Mouse (Mus musculus) regulatory T cell (primary cell): ENCODE measurements around the gene Dnajb8.

Source experiments
- in situ Hi-C: fragments of 300-600 bp; cut with MboI, MseI; formaldehyde crosslinking; loops from one replicate; pipeline ENCODE4 v1.15.1; 2025; ENCODE audit warnings: high pct_unique_total_duplicates

Dnajb8 gene

GRCm38 (mm10) chr6:88221968-88222367 is at the start of gene Dnajb8:
Gene Dnajb8 (plus strand): TSS chr6:88222268.
- in situ Hi-C loops, result no loop called here

DNA sequence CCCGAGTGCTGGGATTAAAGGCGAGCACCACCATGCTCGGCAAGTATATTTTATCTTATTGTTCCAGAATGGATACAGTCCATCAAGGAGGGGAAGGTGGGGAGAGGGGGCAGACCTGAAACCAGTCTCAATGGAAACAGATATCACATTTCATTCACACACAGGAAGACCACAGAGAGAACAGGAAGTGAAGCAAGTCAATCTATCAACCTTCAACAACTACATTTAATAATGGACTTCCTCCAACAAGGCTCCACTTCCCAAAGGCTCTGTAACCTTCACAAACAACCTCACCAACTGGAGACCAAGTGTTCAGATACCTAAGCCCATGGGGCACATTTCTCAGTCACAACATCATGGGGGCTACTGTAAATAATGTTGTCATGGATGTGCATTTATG is 47.9 kb upstream of the Dnajb8 start:
- in situ Hi-C loops, result no loop called here

DNA sequence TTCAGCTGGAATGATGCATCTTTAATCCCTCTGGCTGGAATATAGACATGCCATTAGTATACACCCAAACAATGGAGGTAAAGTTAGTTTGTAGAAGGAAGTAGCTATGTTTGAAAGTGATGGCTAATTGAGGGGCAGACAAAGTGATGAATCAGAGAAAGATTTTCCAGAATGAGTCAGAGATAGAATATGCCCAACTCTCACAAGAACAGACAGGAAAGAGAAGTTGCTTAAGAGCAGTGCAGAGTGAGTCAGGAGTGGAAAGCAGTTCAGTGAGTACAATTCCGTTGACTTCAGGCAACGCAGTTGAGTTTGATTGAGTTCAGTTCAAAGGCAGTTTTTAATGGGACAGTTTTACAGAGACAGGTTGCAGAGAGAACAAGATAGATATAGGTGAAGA is 47.4 kb upstream of the Dnajb8 start:
- in situ Hi-C loops, result no loop called here

DNA sequence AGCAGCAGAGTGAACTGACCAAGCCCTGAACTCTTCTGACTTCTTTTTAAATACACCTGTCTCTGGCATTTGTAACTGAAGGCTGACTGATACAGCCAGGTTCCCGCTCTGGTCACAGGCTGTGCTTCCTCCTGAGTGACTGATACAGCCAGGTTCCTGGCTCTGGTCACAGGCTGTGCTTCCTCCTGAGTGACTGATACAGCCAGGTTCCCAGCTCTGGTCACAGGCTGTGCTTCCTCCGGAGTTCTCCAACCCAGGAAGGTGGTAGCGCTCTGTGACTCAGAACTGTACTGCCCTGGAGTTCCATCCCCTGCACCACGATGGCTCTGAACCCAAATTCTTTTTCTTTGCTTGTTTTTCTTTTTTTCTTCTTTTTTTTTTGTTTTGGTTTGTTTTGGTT is 37.4 kb upstream of the Dnajb8 start:
- in situ Hi-C loops, result no loop called here

DNA sequence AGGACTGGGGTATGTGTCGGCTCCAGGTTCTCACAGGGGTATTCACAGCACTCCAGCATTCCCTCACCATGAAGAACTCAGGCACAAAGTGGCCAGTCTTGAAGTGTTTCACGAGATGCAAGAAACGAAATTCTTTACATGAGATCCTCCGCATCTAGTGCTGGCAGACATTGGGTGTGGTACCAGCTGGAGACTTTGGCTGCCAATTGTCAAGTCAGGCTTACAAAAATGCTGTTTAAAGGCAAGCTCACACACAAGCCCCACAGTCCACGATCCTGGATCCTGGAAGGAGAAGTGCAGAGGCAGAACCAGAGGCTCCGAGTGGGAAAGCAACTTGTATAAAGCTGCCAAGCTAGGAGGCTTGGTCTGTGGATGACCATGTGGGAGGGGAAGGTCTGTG is 33.9 kb upstream of the Dnajb8 start:
- in situ Hi-C loops, result no loop called here

- in situ Hi-C loops, result no loop called here
These were observed 32.6 kb upstream of the Dnajb8 start for GRCm38 (mm10) chr6:88189312-88190042.

DNA sequence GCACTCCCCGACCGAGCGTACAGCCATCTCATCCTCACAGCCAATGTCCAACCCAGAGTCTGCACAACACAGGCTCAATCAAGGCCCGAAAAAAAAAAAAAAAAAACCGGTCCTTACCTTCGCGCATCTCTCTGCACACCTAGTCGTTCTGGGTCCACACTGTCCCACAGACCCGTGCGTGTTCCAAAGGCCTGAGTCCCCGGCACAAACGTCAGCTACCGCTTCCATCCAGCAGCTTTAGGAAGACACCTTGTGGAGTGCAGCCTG is 32.1 kb upstream of the Dnajb8 start:
- in situ Hi-C loops, result no loop called here

- in situ Hi-C loops, result no loop called here
These were observed 31.6 kb upstream of the Dnajb8 start for GRCm38 (mm10) chr6:88190310-88191023.

GRCm38 (mm10) chr6:88191024-88191365 is 31.1 kb upstream of the Dnajb8 start:
- in situ Hi-C loops, result no loop called here

GRCm38 (mm10) chr6:88191411-88192070 is 30.5 kb upstream of the Dnajb8 start:
- in situ Hi-C loops, result no loop called here

GRCm38 (mm10) chr6:88192756-88193155 is 29.3 kb upstream of the Dnajb8 start:
- in situ Hi-C loops, result no loop called here

DNA sequence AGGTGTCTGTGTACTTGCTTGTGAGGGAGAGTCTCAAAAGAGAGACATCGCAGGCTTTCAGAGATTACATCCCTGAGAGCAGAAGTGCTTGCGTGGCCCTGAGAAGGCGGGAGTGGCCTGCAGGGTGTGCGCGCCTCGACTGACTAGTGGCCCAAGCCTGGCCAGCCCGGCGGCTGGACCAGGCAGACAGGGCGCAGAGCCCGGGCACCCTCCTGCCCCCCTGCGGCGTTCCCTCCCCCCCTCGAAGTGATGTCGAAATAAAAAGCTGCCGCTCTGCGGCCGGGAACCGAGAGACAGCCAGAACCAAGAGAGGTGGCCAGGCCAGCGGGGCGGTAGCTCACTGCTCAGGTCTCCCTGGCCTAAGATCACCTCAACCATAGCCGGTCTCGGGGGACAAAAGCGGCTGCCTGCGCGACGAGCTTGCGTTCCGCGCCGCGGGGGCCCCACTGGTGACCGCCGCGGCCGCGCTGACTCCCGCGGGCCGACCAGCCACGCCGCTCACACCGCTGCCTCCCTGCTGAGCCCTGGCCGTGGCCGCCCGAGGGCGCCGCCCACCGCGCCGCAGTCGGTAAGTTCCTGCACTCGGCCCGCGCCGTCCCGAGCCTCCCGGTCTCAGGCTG is 28.5 kb upstream of the Dnajb8 start, which contains the start of gene Gata2:
Gene Gata2, plus strand, starts transcription at position 459 of the 620 bp plus-strand sequence.
- in situ Hi-C loops, result no loop called here

DNA sequence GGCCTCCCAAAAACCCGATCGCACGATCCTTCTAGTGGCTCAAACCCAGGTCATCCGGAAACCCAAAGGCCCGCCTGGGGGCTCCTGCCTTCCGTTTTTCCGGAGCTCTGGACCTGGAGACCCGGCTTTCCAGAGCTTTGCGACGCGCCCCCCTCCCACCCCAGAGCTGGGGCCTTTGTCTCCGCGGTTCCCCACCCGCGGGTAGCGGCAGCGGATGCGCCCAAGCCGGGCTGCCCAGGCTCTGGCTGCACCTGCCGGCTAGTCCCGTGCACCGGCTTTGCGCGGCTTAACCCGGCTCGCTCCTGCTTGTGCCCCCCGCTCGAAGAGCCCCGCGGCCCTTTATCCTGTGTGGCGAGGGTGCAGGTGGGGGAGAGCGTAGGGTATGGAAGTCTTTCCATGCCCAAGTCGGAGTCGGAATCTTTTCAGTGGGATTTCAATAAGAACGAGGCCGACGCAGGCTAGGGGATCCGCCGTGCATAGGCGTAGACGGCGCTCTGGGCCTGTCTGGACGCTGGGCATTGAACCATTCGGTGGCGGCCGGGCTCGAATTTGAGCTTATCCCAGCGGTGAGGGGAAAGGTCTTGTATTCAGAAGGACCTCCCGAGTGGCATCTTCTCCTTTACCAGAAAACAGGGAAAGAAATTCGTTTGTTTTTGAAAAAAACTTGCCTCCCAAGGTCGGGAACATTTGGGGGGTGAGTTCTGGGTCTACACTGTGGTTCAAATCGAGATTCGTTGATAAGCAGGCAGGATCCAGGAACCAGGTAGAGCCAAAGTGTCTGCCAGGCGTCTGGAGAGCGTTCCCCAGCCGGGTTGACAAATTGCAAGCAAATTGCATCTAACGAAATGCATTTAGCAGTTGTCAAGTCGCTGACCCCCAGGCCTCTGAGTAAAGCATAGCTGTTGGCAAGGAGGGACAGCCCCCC is 27.8 kb upstream of the Dnajb8 start:
- in situ Hi-C loops, result no loop called here

DNA sequence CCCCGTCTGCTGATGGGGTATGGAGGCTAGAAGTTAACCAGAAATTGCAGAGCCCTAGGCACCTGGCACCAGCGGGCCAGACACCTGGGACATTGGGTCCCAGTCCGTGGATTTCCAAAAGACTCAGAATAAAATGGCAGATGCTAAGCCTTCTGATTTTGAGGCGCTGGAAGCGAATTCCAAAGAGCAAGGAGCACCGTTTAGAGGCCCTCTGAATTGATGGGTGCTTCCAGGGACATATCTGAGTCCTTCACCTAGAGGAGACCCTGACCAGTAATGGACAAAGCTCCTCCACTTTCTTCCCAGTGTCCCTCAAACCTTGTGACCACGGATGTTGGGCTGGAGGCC is 27.1 kb upstream of the Dnajb8 start:
- in situ Hi-C loops, result no loop called here

GRCm38 (mm10) chr6:88196054-88196732 is 25.9 kb upstream of the Dnajb8 start:
- in situ Hi-C loops, result no loop called here

- in situ Hi-C loops, result no loop called here
These were observed 25.2 kb upstream of the Dnajb8 start for GRCm38 (mm10) chr6:88196733-88197312.

DNA sequence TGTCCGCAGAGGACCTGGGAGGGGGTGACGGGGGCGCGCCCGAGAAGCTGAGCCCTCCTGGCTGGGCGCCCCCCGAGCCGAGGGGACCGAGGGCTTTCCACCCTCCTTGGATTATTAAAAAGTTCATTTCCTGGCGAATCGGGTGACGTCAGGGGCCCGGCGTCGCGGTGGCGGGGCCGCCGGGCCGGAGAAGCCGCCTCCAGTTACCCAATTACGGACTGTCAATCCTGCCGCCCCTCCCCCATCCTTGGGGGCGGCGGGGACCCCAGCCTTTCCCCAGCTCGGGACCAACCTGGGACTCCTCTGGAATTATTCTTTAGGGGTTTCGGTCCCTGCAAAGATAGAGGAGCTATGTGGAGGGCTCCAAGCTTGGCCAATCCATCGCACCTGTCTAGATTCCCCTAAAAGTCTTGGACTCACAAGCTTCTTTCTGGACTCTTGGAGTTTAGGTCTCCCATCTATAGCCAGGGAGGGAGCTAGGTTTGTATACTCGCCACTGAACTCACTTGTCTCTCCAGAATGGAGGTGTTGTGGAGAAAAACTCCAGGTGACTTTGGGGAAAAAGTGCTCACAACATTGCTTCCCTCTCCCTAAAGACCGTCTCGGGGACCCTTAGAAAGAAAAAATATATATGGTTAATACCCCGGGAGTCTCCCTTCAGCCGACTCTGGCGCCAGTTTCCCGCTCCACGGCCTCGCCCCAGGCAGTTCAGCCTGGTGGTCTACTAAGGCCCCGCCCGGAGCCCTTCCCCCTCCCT is 24.6 kb upstream of the Dnajb8 start:
- in situ Hi-C loops, result no loop called here

- in situ Hi-C loops, result no loop called here
These were observed 23.8 kb upstream of the Dnajb8 start for GRCm38 (mm10) chr6:88198070-88198940.
